Mouse (Mus musculus) layer of hippocampus, postnatal 14 days (tissue): Measurements from ENCODE around the gene Arv1. TPM values are rescaled to one million over a fixed set of nuclear protein-coding genes. Genes with fewer than 3 reads are reported as not detected.

Experiments used
- total RNA-seq, 2 experiments: library from RNA; stranded (reverse); gene quantifications; 2 replicates each; pipeline ENCODE4 v1.2.3; 2021

Gene Arv1
- total RNA-seq, 2 experiments from 2014 or later, result 11.3 to 13.3 TPM

Other genes starting within 250 kb of the Arv1 start
- gene Cog2, start 201.4 kb upstream of the Arv1 start, total RNA-seq, result 10 to 100 TPM; 33.7 to 38.2 TPM
- gene Agt, start 152.4 kb upstream of the Arv1 start, total RNA-seq, result 10 to 100 TPM; 56.4 to 82.1 TPM
- under 1 TPM in 1 of 2 experiments, not detected in 1; 0.18 TPM for gene Capn9, start 146.0 kb upstream of the Arv1 start, total RNA-seq
- gene 2310022B05Rik, start 58.8 kb upstream of the Arv1 start, total RNA-seq, result 10 to 100 TPM; 94.7 to 99.2 TPM
- 10 to 100 TPM; 51.8 to 54.9 TPM for gene Ttc13, start 156 bp upstream of the Arv1 start, total RNA-seq
- gene Fam89a, start 29.7 kb downstream of the Arv1 start, total RNA-seq, result under 1 TPM; 0.67 to 0.97 TPM
- gene Trim67, start 71.0 kb downstream of the Arv1 start, total RNA-seq, result 10 to 100 TPM; 14.9 to 16.5 TPM
- 10 to 100 TPM; 66.3 to 69.6 TPM for gene Gnpat, start 140.9 kb downstream of the Arv1 start, total RNA-seq
- gene 2810004N23Rik, start 141.0 kb downstream of the Arv1 start, total RNA-seq, result 10 to 100 TPM; 23.5 to 24.0 TPM
- gene Exoc8, start 175.6 kb downstream of the Arv1 start, total RNA-seq, result 10 to 100 TPM; 35.3 to 37.0 TPM
- 10 to 100 TPM; 12.8 to 14.3 TPM for gene Sprtn, start 175.7 kb downstream of the Arv1 start, total RNA-seq
- gene Egln1, start 227.2 kb downstream of the Arv1 start, total RNA-seq, result 10 to 100 TPM; 59.9 to 63.3 TPM